Mouse (Mus musculus): ENCODE data around the gene Olfr434. TPM values are rescaled to one million over a fixed set of nuclear protein-coding genes. Genes with fewer than 3 reads are reported as not detected.
"Not testable (repeated sequence)": the region's sequence is repeated elsewhere in the genome, so short reads cannot be mapped to it uniquely, and the experiment has no call there.

The Olfr434 gene
- total and polyA plus RNA-seq, 3 experiments: not detected

GRCm38 (mm10) chr6:43205355-43205754, 7.5 kb upstream of the Olfr434 start:
- TF ChIP-seq MXI1 (IDR thresholded peaks at IDR 0.05; ENCODE audit: low read depth, low read length) (no peak), ZC3H11A (IDR thresholded peaks at IDR 0.05; ENCODE audit: low read depth, low read length) (no peak), KAT2A (conservative IDR thresholded peaks at IDR 0.05; ENCODE audit: low read depth, low read length) (no peak)
- no peaks in the 10 kb centered on the region for H3K79me2 ChIP-seq (ENCODE audit: control insufficient read depth, insufficient read depth, low read length, poor library complexity)
- no peak for DNase-seq (ENCODE audit: low read depth, low spot score)
- no peak overlapping the region for H3K4me3 ChIP-seq (ENCODE audit: control insufficient read depth in 1 of 2, insufficient read depth in 1 of 2, low read depth in 2 of 2, low read length in 2 of 2)
- H3K9ac ChIP-seq (ENCODE audit: control insufficient read depth, low read depth, low read length, poor library complexity, severe bottlenecking): no peak overlapping the region
- no peaks in the 10 kb centered on the region for H3K9me3 ChIP-seq (replicated peaks; ENCODE audit: insufficient read depth, low read length)
- H3K4me1 ChIP-seq (ENCODE audit: control insufficient read depth in 1 of 2, insufficient read depth in 2 of 2, low read length in 2 of 2): no peaks in the 10 kb centered on the region
- no peak overlapping the region for H3K27ac ChIP-seq (ENCODE audit: control insufficient read depth, low read depth, low read length)
- H3K36me3 ChIP-seq (ENCODE audit: control insufficient read depth in 1 of 2, insufficient read depth in 2 of 2, low read length in 2 of 2): no peaks in the 10 kb centered on the region
- no peaks in the 10 kb centered on the region for H3K27me3 ChIP-seq (ENCODE audit: control insufficient read depth in 1 of 2, insufficient read depth in 2 of 2, low read length in 2 of 2)

GRCm38 (mm10) chr6:43231255-43231654, 18.4 kb downstream of the Olfr434 start, which contains the start of gene Olfr47:
Gene Olfr47, plus strand, starts transcription at chr6:43231529.
- not testable (repeated sequence) for DNase-seq (ENCODE audit: low read depth, low spot score); H3K27ac ChIP-seq (ENCODE audit: control insufficient read depth, low read depth, low read length); H3K9me3 ChIP-seq (replicated peaks; ENCODE audit: insufficient read depth, low read length); H3K4me1 ChIP-seq (ENCODE audit: control insufficient read depth in 1 of 2, insufficient read depth in 2 of 2, low read length in 2 of 2); H3K36me3 ChIP-seq (ENCODE audit: control insufficient read depth in 1 of 2, insufficient read depth in 2 of 2, low read length in 2 of 2); H3K9ac ChIP-seq (ENCODE audit: control insufficient read depth, low read depth, low read length, poor library complexity, severe bottlenecking); H3K4me3 ChIP-seq (ENCODE audit: control insufficient read depth in 1 of 2, insufficient read depth in 1 of 2, low read depth in 2 of 2, low read length in 2 of 2); H3K79me2 ChIP-seq (ENCODE audit: control insufficient read depth, insufficient read depth, low read length, poor library complexity); H3K27me3 ChIP-seq (ENCODE audit: control insufficient read depth in 1 of 2, insufficient read depth in 2 of 2, low read length in 2 of 2)

GRCm38 (mm10) chr6:43242061-43242460, 29.2 kb downstream of the Olfr434 start:
- no peak overlapping the region for H3K9ac ChIP-seq (ENCODE audit: control insufficient read depth, low read depth, low read length, poor library complexity, severe bottlenecking)
- no peaks in the 10 kb centered on the region for H3K27me3 ChIP-seq (ENCODE audit: control insufficient read depth in 1 of 2, insufficient read depth in 2 of 2, low read length in 2 of 2)
- DNase-seq (ENCODE audit: low read depth, low spot score): peak; percentile 32
- H3K4me1 ChIP-seq (ENCODE audit: control insufficient read depth in 1 of 2, insufficient read depth in 2 of 2, low read length in 2 of 2): no peaks in the 10 kb centered on the region
- H3K36me3 ChIP-seq (ENCODE audit: control insufficient read depth in 1 of 2, insufficient read depth in 2 of 2, low read length in 2 of 2): no peaks in the 10 kb centered on the region
- TF ChIP-seq SIN3A (IDR thresholded peaks at IDR 0.05; ENCODE audit: low read length) (no peak), ZKSCAN1 (IDR thresholded peaks at IDR 0.05; ENCODE audit: low read depth, low read length) (no peak), RAD21 (IDR thresholded peaks at IDR 0.05; ENCODE audit: low read depth, low read length) (peak; percentile 40), GABPA (IDR thresholded peaks at IDR 0.05; ENCODE audit: low read depth, low read length) (no peak), JUND (IDR thresholded peaks at IDR 0.05; ENCODE audit: low read depth, low read length) (no peak), UBTF (IDR thresholded peaks at IDR 0.05; ENCODE audit: borderline replicate concordance, insufficient read depth, low read depth, low read length) (no peak), POLR2AphosphoS2 (IDR thresholded peaks at IDR 0.05; ENCODE audit: low read length) (no peak), MEF2A (IDR thresholded peaks at IDR 0.05; ENCODE audit: extremely low read depth, insufficient replicate concordance, low read depth, low read length, poor library complexity, severe bottlenecking) (no peak), NELFE (IDR thresholded peaks at IDR 0.05; ENCODE audit: low read depth, low read length) (no peak), TAL1 (IDR thresholded peaks at IDR 0.05; ENCODE audit: low read length) (no peak), CHD2 (IDR thresholded peaks at IDR 0.05; ENCODE audit: low read length) (no peak), CHD1 (IDR thresholded peaks at IDR 0.05; ENCODE audit: low read depth, low read length) (no peak), POLR2AphosphoS5 (IDR thresholded peaks at IDR 0.05; ENCODE audit: borderline replicate concordance, low read depth, low read length) (no peak), BHLHE40 (IDR thresholded peaks at IDR 0.05; ENCODE audit: borderline replicate concordance, low read depth, low read length) (no peak), MXI1 (IDR thresholded peaks at IDR 0.05; ENCODE audit: low read depth, low read length) (no peak), USF1 (IDR thresholded peaks at IDR 0.05; ENCODE audit: low read depth, low read length) (no peak), TCF12 (IDR thresholded peaks at IDR 0.05; ENCODE audit: low read depth, low read length) (no peak), ZMIZ1 (IDR thresholded peaks at IDR 0.05; ENCODE audit: low read depth, low read length) (no peak), ZC3H11A (IDR thresholded peaks at IDR 0.05; ENCODE audit: low read depth, low read length) (no peak), CTCF (IDR thresholded peaks at IDR 0.05 in 2 of 3, conservative IDR thresholded peaks at IDR 0.05 in 1 of 3; ENCODE audit: control insufficient read depth in 1 of 3, insufficient read depth in 1 of 3, low read depth in 2 of 3, low read length in 3 of 3, poor library complexity in 1 of 3, severe bottlenecking in 1 of 3) (peak; percentile 20 to 45 (median 31); a peak in 4 of 6 replicates), MAX (IDR thresholded peaks at IDR 0.05; ENCODE audit: low read length) (no peak), EP300 (IDR thresholded peaks at IDR 0.05; ENCODE audit: low read depth in 1 of 2, low read length in 2 of 2) (no peak), SMC3 (IDR thresholded peaks at IDR 0.05; ENCODE audit: low read depth, low read length) (peak; percentile 52), RCOR1 (IDR thresholded peaks at IDR 0.05; ENCODE audit: low read depth, low read length) (no peak), ELF1 (IDR thresholded peaks at IDR 0.05; ENCODE audit: low read depth, low read length) (no peak)
- no peaks in the 10 kb centered on the region for H3K79me2 ChIP-seq (ENCODE audit: control insufficient read depth, insufficient read depth, low read length, poor library complexity)
- H3K4me3 ChIP-seq (ENCODE audit: control insufficient read depth in 1 of 2, insufficient read depth in 1 of 2, low read depth in 2 of 2, low read length in 2 of 2): no peak overlapping the region
- H3K9me3 ChIP-seq (replicated peaks; ENCODE audit: insufficient read depth, low read length): no peaks in the 10 kb centered on the region
- H3K27ac ChIP-seq (ENCODE audit: control insufficient read depth, low read depth, low read length): no peak overlapping the region

Measured in MEL (cell line).